Mouse (Mus musculus) layer of hippocampus, adult 9-11 months (tissue): ENCODE data around the gene Klf5.

Experiments
- DNase-seq: peaks from one replicate; pipeline ENCODE4 v3.0.0; 2022

Gene Klf5

DNA sequence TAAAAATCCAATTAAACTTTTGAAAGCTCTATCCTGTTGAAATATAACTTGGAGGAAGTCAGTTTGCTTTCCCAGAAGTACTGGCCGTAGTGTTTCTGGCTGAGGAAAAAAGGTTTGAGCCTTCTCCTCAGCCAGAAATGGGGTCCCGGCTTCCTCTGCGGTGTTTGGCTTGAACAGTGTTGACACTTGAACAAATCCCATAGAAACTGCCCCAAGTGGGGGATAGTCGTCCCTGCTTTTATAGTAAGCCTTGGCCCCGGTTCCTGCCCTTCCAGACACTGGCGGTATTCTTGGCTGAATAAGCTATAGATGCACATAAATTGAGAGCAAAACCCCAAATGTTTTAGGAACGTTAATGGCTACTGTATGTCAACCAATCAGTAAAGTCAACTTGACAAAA is 11.9 kb downstream of the Klf5 start:
- no peak for DNase-seq

- DNase-seq: no peak
Measured at GRCm38 (mm10) chr14:99313062-99313461, 14.6 kb downstream of the Klf5 start.

- no peak for DNase-seq
Measured at GRCm38 (mm10) chr14:99316275-99316674, 17.8 kb downstream of the Klf5 start.

- DNase-seq: no peak
Measured at GRCm38 (mm10) chr14:99320736-99321135, 22.2 kb downstream of the Klf5 start.

DNA sequence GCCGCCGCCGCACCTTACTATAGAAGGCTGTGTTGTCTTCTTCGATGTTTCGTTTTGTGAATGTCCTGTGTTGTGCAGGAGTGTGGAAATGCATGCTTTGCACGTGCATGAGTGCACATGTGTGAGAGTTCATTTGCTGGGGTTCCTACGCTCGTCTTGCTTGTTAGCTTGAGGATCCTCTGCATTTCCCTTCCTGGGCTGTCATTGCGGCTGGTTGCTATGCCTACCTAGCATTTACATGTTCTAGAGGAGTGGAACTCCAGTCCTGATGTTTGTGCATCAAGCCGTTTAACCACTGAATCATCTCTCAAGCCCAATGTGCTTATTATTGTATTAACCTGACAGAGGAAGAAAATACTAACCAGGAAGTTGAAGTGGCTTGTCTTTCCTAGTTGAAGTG is 24.9 kb downstream of the Klf5 start:
- DNase-seq: no peak

DNA sequence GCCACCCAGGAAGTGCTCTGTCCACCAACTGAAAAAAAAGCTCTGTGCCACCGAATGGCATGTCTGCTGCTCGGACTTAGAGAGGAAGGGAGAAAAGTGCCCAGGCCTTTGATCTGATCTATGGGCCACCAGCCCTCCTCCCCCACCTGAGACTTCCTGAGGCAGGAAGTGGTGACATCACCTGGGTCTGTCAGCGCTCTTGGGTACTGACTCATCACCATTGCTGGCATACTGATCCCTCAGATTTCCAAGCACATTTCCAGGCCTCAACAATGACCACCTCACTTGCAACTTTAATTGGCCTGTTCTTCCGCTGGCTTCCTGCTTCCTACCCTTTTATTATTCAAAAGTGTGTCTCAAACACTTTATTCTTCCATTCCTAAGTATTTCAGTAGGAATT is 26.0 kb downstream of the Klf5 start:
- DNase-seq: no peak

- no peak for DNase-seq
Measured at GRCm38 (mm10) chr14:99325597-99326472, 27.3 kb downstream of the Klf5 start.

- DNase-seq: no peak
Measured at GRCm38 (mm10) chr14:99336598-99336997, 38.1 kb downstream of the Klf5 start.

GRCm38 (mm10) chr14:99339021-99339420 is 40.5 kb downstream of the Klf5 start:
- DNase-seq: no peak

GRCm38 (mm10) chr14:99339681-99340522 is 41.4 kb downstream of the Klf5 start:
- no peak for DNase-seq

- DNase-seq: no peak
Measured at GRCm38 (mm10) chr14:99340703-99341102, 42.2 kb downstream of the Klf5 start.

- DNase-seq: no peak
Measured at GRCm38 (mm10) chr14:99348175-99348764, 49.8 kb downstream of the Klf5 start.

- DNase-seq: no peak
Measured at GRCm38 (mm10) chr14:99349606-99350005, 51.1 kb downstream of the Klf5 start.

GRCm38 (mm10) chr14:99352989-99353388 is 54.5 kb downstream of the Klf5 start:
- DNase-seq: no peak

GRCm38 (mm10) chr14:99354046-99354445 is 55.6 kb downstream of the Klf5 start:
- no peak for DNase-seq

DNA sequence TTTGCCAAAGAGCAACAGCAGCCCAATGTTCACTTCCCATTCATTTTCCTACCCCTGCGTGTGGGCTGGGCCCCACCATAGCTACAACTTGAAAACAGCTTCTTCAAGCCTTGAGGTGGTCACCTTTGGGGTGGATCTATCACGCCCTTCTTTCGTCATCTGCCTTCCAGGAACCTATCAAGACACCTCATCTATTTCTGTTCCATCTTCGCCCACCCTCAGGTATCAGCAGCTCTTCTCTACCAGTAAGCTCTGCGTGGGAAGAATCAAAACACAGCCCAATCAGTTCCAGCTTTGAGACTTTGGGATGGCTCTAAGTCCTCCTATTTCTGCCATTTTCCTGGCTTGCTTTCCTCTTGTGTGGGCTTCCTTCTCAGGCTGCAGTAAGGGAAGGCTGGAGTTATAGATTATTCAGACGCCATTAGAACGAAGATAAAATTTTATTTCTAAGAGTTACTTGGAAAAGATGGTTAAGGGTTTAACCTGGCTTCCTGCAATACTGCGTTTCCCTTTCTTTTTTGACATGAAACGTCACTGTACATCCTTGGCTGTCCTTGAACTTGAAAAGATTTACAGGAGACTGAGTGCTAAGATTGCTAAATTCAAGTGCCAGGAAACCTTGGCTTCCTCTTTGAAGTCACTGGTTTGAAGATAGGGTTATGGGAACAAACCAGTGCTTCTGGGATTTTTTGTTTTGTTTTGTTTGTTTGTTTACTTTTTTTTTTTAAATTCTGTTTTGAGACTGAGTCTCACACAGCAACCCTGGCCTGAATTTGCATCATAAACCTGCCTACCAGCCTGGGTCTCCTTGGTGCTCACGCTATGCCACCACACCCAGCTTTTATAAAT is 56.5 kb downstream of the Klf5 start:
- DNase-seq: no peak

DNA sequence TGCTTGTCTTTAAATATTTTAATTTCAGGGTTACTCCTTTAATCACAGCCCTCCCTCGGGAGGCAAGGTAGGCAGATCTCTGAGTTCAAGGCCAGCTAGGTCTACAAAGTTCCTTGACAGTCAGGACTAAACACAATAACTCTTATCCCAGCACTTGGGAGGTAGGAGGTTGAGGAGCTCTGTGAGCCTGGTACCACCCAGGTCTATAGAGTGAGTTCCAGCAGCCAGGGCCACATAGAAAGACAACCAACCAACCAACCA is 57.0 kb downstream of the Klf5 start:
- DNase-seq: no peak

- no peak for DNase-seq
Measured at GRCm38 (mm10) chr14:99362956-99363355, 64.5 kb downstream of the Klf5 start.

GRCm38 (mm10) chr14:99364007-99364784 is 65.7 kb downstream of the Klf5 start:
- DNase-seq: no peak
